Mouse (Mus musculus) neural tube, embryonic 13.5 days (tissue): ENCODE measurements around the gene Ikbip. TPM values are rescaled to one million over a fixed set of nuclear protein-coding genes. Genes with fewer than 3 reads are reported as not detected.

Experiments
- ATAC-seq: fragments of 200-750 bp; cut with Nextera tagmentation; 2 replicates; pipeline ENCODE4 v1.8.0; 2017; ENCODE audit warnings: low read depth, mild to moderate bottlenecking, moderate TSS enrichment, moderate library complexity
- H3K27ac ChIP-seq: fragments of 300-500 bp; sonication (generic); replicated peaks from 2 replicates; pipeline ENCODE4 v1.5.1; 2015; ENCODE audit warnings: moderate library complexity, mild to moderate bottlenecking, inconsistent platforms
- H3K27me3 ChIP-seq: fragments of 300-500 bp; sonication (generic); 2 replicates; pipeline ENCODE4 v1.6.1; 2015; ENCODE audit warnings: mild to moderate bottlenecking, inconsistent platforms
- H3K36me3 ChIP-seq: fragments of 300-500 bp; sonication (generic); 2 replicates; pipeline ENCODE4 v1.6.1; 2015; ENCODE audit warnings: mild to moderate bottlenecking, inconsistent platforms
- H3K4me1 ChIP-seq: fragments of 300-500 bp; sonication (generic); replicated peaks from 2 replicates; pipeline ENCODE4 v1.6.1; 2015; ENCODE audit warnings: inconsistent platforms
- H3K4me2 ChIP-seq: fragments of 300-500 bp; sonication (generic); 2 replicates; pipeline ENCODE4 v1.6.1; 2015; ENCODE audit warnings: inconsistent platforms, mild to moderate bottlenecking, moderate library complexity
- H3K4me3 ChIP-seq: fragments of 300-500 bp; sonication (generic); 2 replicates; pipeline ENCODE4 v1.5.1; 2015; ENCODE audit warnings: mild to moderate bottlenecking, inconsistent platforms
- H3K9ac ChIP-seq: fragments of 300-500 bp; sonication (generic); 2 replicates; pipeline ENCODE4 v1.6.1; 2015; ENCODE audit warnings: moderate library complexity, mild to moderate bottlenecking, inconsistent platforms
- H3K9me3 ChIP-seq: fragments of 300-500 bp; sonication (generic); 2 replicates; pipeline ENCODE4 v1.6.1; 2016; ENCODE audit warnings: inconsistent platforms
- WGBS: fragments of 180-500 bp; shearing (Covaris S2); methylation state at CpG from one replicate; pipeline ENCODE4 v1.1.7; 2015; 5-methylcytosine and 5-hydroxymethylcytosine counted together
- polyA plus RNA-seq: library from polyadenylated mRNA; unstranded; fragments of >200 nt; fragmentation: Nextera tagmentation; extraction: Ambion mirVana; gene quantifications from 2 replicates; pipeline ENCODE4 v1.2.1, GENCODE M21; 2015

The Ikbip gene
- polyA plus RNA-seq, 1 experiment from 2014 or later: 23.5 TPM

- peaks cover 24% of the 10 kb centered on the region for H3K4me1 ChIP-seq
- peak; percentile 100 for ATAC-seq
- peak within 1 kb of the TSS; percentile 100 for H3K9ac ChIP-seq
- no peaks in the 10 kb centered on the region for H3K9me3 ChIP-seq
- peak within 1 kb of the TSS; percentile 95 for H3K27ac ChIP-seq
- peaks cover 27% of the 10 kb centered on the region for H3K36me3 ChIP-seq
- no peaks in the 10 kb centered on the region for H3K27me3 ChIP-seq
- peak within 1 kb of the TSS; percentile 67 for H3K4me2 ChIP-seq
- peak within 1 kb of the TSS; percentile 100 for H3K4me3 ChIP-seq
- WGBS: 14% methylated on average over 59 of the region's 59 CpGs
Observed at GRCm38 (mm10) chr10:91123828-91124822, 41.4 kb downstream of the Ikbip start, which contains the start of gene Slc25a3. Gene Slc25a3, minus strand, starts transcription at chr10:91124059.

- 74% methylated on average over 10 of the region's 10 CpGs for WGBS
- Histone ChIP-seq H3K9ac (no peak overlapping the region), H3K9me3 (no peaks in the 10 kb centered on the region), H3K27ac (no peak overlapping the region), H3K4me3 (no peak overlapping the region), H3K27me3 (no peaks in the 10 kb centered on the region), H3K36me3 (peaks cover 3% of the 10 kb centered on the region), H3K4me2 (no peak overlapping the region), H3K4me1 (peaks cover 15% of the 10 kb centered on the region)
- no peak for ATAC-seq
Observed at GRCm38 (mm10) chr10:91126618-91127355, 44.0 kb downstream of the Ikbip start.

DNA sequence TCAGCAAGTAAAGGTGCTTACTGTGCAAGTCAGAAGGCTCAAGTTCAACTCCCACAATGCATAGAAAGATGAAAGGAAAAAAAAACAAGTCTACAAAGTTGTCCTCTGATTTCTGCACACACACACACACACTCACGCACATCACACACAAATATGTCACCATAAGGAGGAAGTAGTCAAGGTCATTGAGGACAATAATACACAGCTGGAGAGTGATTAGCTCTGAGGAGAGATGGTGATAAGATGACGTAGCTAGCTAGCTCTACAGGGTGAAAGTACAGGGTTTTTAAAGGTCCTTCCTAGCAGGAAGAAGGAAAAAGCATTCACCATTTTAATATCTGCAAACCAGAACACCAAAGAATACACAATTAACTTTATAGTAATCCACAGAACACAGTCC, 44.7 kb downstream of the Ikbip start:
- H3K9me3 ChIP-seq: no peaks in the 10 kb centered on the region
- H3K36me3 ChIP-seq: no peaks in the 10 kb centered on the region
- no peak overlapping the region for H3K27ac ChIP-seq
- 77% methylated on average over 2 of the region's 2 CpGs for WGBS
- no peak for ATAC-seq
- H3K9ac ChIP-seq: no peak overlapping the region
- no peak overlapping the region for H3K4me3 ChIP-seq
- no peak overlapping the region for H3K4me2 ChIP-seq
- no peaks in the 10 kb centered on the region for H3K27me3 ChIP-seq
- H3K4me1 ChIP-seq: peaks cover 9% of the 10 kb centered on the region

- Histone ChIP-seq H3K27me3 (no peaks in the 10 kb centered on the region), H3K9ac (no peak overlapping the region), H3K9me3 (no peaks in the 10 kb centered on the region), H3K4me2 (no peak overlapping the region), H3K27ac (no peak overlapping the region), H3K36me3 (no peaks in the 10 kb centered on the region), H3K4me1 (no peaks in the 10 kb centered on the region; the same call in 1 of the 2 replicates), H3K4me3 (no peak overlapping the region)
- ATAC-seq: no peak
- 90% methylated on average over 1 of the region's 1 CpGs for WGBS
Observed at GRCm38 (mm10) chr10:91128551-91129160, 45.9 kb downstream of the Ikbip start.

- H3K4me2 ChIP-seq: no peak overlapping the region
- ATAC-seq: no peak
- H3K36me3 ChIP-seq: no peaks in the 10 kb centered on the region
- no peaks in the 10 kb centered on the region for H3K4me1 ChIP-seq
- no peak overlapping the region for H3K9ac ChIP-seq
- no peak overlapping the region for H3K4me3 ChIP-seq
- WGBS: 86% methylated on average over 3 of the region's 3 CpGs
- no peaks in the 10 kb centered on the region for H3K9me3 ChIP-seq
- H3K27ac ChIP-seq: no peak overlapping the region
- no peaks in the 10 kb centered on the region for H3K27me3 ChIP-seq
Observed at GRCm38 (mm10) chr10:91130792-91131191, 48.1 kb downstream of the Ikbip start.

DNA sequence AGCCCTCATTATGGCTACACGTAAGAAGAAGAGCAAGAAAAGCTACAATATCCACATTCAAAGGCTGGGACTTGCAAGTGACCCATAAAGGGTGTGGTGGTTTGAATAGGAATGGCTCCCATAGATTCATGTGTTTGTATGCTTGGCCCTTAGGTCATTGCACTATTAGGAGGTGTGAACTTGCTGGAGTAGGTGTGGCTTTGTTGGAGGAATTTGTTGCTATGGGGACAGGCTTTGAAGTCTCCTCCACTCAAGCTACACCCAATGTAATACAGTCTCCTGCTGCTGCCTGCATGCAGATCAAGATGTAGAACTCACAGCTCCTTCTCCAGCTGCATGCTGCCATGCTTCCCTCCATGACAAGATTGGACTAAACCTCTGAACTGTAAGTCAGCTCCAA, 48.8 kb downstream of the Ikbip start:
- no peak overlapping the region for H3K27ac ChIP-seq
- H3K4me3 ChIP-seq: no peak overlapping the region
- H3K9ac ChIP-seq: no peak overlapping the region
- WGBS: 71% methylated on average over 1 of the region's 1 CpGs
- H3K27me3 ChIP-seq: no peaks in the 10 kb centered on the region
- no peak overlapping the region for H3K4me2 ChIP-seq
- no peak for ATAC-seq
- no peaks in the 10 kb centered on the region for H3K36me3 ChIP-seq
- no peaks in the 10 kb centered on the region for H3K9me3 ChIP-seq
- H3K4me1 ChIP-seq: no peaks in the 10 kb centered on the region

GRCm38 (mm10) chr10:91135302-91135972, 52.7 kb downstream of the Ikbip start:
- Histone ChIP-seq H3K27me3 (no peaks in the 10 kb centered on the region), H3K36me3 (no peaks in the 10 kb centered on the region), H3K4me3 (no peak overlapping the region), H3K9ac (no peak overlapping the region), H3K4me2 (no peak overlapping the region), H3K27ac (no peak overlapping the region), H3K4me1 (no peaks in the 10 kb centered on the region), H3K9me3 (no peaks in the 10 kb centered on the region)
- 83% methylated on average over 7 of the region's 7 CpGs for WGBS
- ATAC-seq: no peak

- Histone ChIP-seq H3K4me3 (no peak overlapping the region), H3K9ac (no peak overlapping the region), H3K27me3 (no peaks in the 10 kb centered on the region), H3K4me2 (no peak overlapping the region), H3K36me3 (no peaks in the 10 kb centered on the region), H3K4me1 (no peaks in the 10 kb centered on the region), H3K9me3 (no peaks in the 10 kb centered on the region), H3K27ac (no peak overlapping the region)
- 69% methylated on average over 9 of the region's 9 CpGs for WGBS
- ATAC-seq: no peak
Observed at GRCm38 (mm10) chr10:91137400-91137799, 54.7 kb downstream of the Ikbip start.

GRCm38 (mm10) chr10:91138317-91138716, 55.6 kb downstream of the Ikbip start:
- Histone ChIP-seq H3K27me3 (no peaks in the 10 kb centered on the region), H3K9ac (no peak overlapping the region), H3K36me3 (no peaks in the 10 kb centered on the region), H3K4me2 (no peak overlapping the region), H3K4me1 (no peaks in the 10 kb centered on the region), H3K9me3 (no peaks in the 10 kb centered on the region), H3K27ac (no peak overlapping the region), H3K4me3 (no peak overlapping the region)
- no peak for ATAC-seq
- 85% methylated on average over 3 of the region's 3 CpGs for WGBS

GRCm38 (mm10) chr10:91139148-91139766, 56.5 kb downstream of the Ikbip start:
- H3K4me2 ChIP-seq: no peak overlapping the region
- H3K36me3 ChIP-seq: no peaks in the 10 kb centered on the region
- no peak overlapping the region for H3K9ac ChIP-seq
- no peak for ATAC-seq
- 93% methylated on average over 14 of the region's 14 CpGs for WGBS
- no peaks in the 10 kb centered on the region for H3K4me1 ChIP-seq
- no peaks in the 10 kb centered on the region for H3K27me3 ChIP-seq
- H3K9me3 ChIP-seq: no peaks in the 10 kb centered on the region
- no peak overlapping the region for H3K27ac ChIP-seq
- no peak overlapping the region for H3K4me3 ChIP-seq

DNA sequence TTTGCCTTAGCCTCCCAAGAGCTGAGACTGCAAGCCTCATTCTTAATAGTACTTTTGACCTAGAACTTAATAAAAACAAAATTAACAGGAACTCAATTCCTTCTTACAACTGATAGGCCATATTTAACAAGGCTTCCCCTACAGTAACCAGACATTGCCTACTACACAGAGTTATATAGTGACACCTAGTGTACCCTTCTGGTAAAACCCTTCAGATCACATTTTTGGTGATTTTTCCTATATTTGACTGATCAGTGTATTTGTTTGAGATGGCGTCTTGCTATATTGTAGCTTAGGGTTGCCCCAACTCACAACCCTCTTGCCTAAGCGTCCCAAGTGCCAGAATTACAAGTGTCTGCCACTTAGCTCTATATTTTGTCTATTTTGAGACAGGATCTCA, 58.8 kb downstream of the Ikbip start:
- peak; percentile 76; the same call in 1 of the 2 replicates for ATAC-seq
- Histone ChIP-seq H3K36me3 (peaks cover 12% of the 10 kb centered on the region), H3K27ac (no peak overlapping the region), H3K9me3 (no peaks in the 10 kb centered on the region), H3K4me2 (no peak overlapping the region), H3K9ac (no peak overlapping the region), H3K4me1 (no peaks in the 10 kb centered on the region), H3K27me3 (no peaks in the 10 kb centered on the region), H3K4me3 (no peak overlapping the region)
- WGBS: 41% methylated on average over 2 of the region's 2 CpGs
